Mouse (Mus musculus): ENCODE data around the gene Gm7861. TPM values are rescaled to one million over a fixed set of nuclear protein-coding genes. Genes with fewer than 3 reads are reported as not detected.
"Not testable (repeated sequence)": the region's sequence is repeated elsewhere in the genome, so short reads cannot be mapped to it uniquely, and the experiment has no call there.

Gm7861 gene
- polyA plus RNA-seq (2015; fragmentation: Nextera tagmentation; extraction: Ambion mirVana): 1.6 and 2.7 TPM in 2 replicates

DNA sequence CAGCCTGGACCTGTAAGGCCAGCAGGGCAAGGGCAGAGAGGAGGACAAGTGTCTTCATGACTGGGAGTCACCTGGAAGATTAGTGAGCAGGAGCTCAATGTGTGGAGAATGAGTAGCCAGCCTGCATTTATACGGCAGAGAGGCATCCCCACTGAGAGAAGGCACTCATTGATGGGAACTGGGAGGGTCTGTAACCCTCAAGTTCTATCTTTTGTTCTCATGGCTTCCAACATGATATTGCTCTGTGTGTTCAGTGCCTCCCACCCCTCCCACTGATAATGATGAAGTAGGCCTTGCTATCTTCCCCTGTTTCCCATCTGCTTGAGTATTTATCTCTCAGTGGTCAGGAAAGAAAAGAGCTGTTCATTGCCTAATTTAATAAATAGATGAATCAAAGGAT, at the start of gene Gm7861:
Gm7861 (minus strand) TSS at position 101 of the 400 bp plus-strand sequence.
- not testable (repeated sequence) for H3K4me1 ChIP-seq (replicated peaks; ENCODE audit: control insufficient read depth, insufficient read depth, low read length); H3K27ac ChIP-seq (ENCODE audit: low read depth, low read length); H3K4me3 ChIP-seq (ENCODE audit: low read depth, low read length); H3K27me3 ChIP-seq (replicated peaks; ENCODE audit: control insufficient read depth, insufficient read depth, low read length); H3K36me3 ChIP-seq (ENCODE audit: control insufficient read depth, insufficient read depth); H3K4me2 ChIP-seq (replicated peaks; ENCODE audit: low read depth); H3K9ac ChIP-seq (ENCODE audit: low read depth, low read length); H3K9me3 ChIP-seq (ENCODE audit: control insufficient read depth); ATAC-seq
- WGBS: no CpG with 5 or more reads among the region's 1 CpGs

DNA sequence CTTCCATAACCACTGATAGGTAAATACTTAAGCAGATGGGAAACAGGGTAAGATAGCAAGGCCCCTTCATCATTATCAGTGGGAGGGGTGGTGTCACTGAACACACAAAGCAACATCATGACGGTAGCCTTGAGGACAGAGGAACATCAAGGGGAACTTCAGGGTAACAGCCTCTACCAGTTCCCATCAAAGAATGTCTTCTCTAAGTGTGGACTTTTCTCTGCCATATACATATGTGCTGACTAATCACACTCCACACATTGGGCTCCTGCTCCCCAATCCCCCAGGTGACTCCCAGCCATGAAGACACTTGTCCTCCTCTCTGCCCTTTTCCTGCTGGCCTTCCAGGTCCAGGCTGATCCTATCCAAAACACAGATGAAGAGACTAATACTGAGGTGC, 23.6 kb upstream of the Gm7861 start, which contains the start of gene Defa26:
Defa26 (plus strand) TSS at position 301 of the 400 bp plus-strand sequence.
- WGBS: no CpG with 5 or more reads among the region's 1 CpGs
- not testable (repeated sequence) for H3K36me3 ChIP-seq (ENCODE audit: control insufficient read depth, insufficient read depth); H3K27me3 ChIP-seq (replicated peaks; ENCODE audit: control insufficient read depth, insufficient read depth, low read length); H3K27ac ChIP-seq (ENCODE audit: low read depth, low read length); H3K9ac ChIP-seq (ENCODE audit: low read depth, low read length); H3K4me1 ChIP-seq (replicated peaks; ENCODE audit: control insufficient read depth, insufficient read depth, low read length); H3K4me2 ChIP-seq (replicated peaks; ENCODE audit: low read depth); H3K4me3 ChIP-seq (ENCODE audit: low read depth, low read length); H3K9me3 ChIP-seq (ENCODE audit: control insufficient read depth); ATAC-seq

DNA sequence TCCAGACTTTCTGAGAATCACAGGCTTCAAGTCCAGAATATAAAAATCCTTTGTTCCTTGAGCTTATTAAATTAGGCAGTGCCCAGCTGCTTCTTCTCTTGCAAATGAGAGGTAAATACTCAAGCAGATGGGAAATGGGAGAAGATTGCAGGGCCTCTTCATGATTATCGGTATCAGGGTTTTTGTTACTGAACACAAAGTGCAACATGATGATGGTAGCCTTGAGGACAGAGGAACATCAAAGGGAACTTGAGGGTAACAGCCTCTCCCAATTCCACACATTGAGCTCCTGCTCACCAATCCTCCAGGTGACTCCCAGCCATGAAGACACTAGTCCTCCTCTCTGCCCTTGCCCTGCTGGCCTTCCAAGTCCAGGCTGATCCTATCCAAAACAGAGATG, 11.6 kb downstream of the Gm7861 start, which contains the start of gene Defa28:
Defa28 (plus strand) TSS at position 301 of the 400 bp plus-strand sequence.
- H3K4me1 ChIP-seq (replicated peaks; ENCODE audit: control insufficient read depth, insufficient read depth, low read length); H3K27ac ChIP-seq (ENCODE audit: low read depth, low read length); H3K27me3 ChIP-seq (replicated peaks; ENCODE audit: control insufficient read depth, insufficient read depth, low read length); ATAC-seq; H3K36me3 ChIP-seq (ENCODE audit: control insufficient read depth, insufficient read depth); H3K4me3 ChIP-seq (ENCODE audit: low read depth, low read length); H3K4me2 ChIP-seq (replicated peaks; ENCODE audit: low read depth); H3K9me3 ChIP-seq (ENCODE audit: control insufficient read depth); H3K9ac ChIP-seq (ENCODE audit: low read depth, low read length): not testable (repeated sequence)
- no CpG with 5 or more reads among the region's 1 CpGs for WGBS

DNA sequence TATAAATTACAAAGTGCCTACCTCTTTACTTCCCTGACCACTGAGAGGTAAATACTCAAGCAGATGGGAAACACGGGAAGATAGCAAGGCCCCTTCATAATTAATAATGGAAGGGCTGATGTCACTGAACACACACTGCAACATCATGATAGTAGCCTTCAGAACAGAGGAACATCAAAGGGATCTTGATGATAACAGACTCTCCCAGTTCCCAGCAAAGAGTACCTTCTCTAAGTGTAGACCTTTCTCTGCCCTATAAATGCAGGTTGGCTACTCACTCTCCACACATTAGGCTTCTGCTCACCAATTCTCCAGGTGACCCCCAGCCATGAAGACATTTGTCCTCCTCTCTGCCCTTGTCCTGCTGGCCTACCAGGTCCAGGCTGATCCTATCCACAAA, 29.2 kb downstream of the Gm7861 start, which contains the start of gene Defa37:
Defa37 (plus strand) TSS at position 301 of the 400 bp plus-strand sequence.
- not testable (repeated sequence) for H3K4me3 ChIP-seq (ENCODE audit: low read depth, low read length); H3K4me1 ChIP-seq (replicated peaks; ENCODE audit: control insufficient read depth, insufficient read depth, low read length); H3K27me3 ChIP-seq (replicated peaks; ENCODE audit: control insufficient read depth, insufficient read depth, low read length); H3K4me2 ChIP-seq (replicated peaks; ENCODE audit: low read depth); ATAC-seq; H3K9ac ChIP-seq (ENCODE audit: low read depth, low read length); H3K27ac ChIP-seq (ENCODE audit: low read depth, low read length); H3K9me3 ChIP-seq (ENCODE audit: control insufficient read depth); H3K36me3 ChIP-seq (ENCODE audit: control insufficient read depth, insufficient read depth)
- WGBS: no CpG with 5 or more reads among the region's 1 CpGs

Other genes with a start within 250 kb of the Gm7861 start
- 0.35 TPM in 1 of 2 replicates, not detected in the other for gene Defa2, start 216.0 kb downstream of the Gm7861 start, polyA plus RNA-seq (2015; fragmentation: Nextera tagmentation; extraction: Ambion mirVana)
- not detected in 2 replicates for gene Defa33, start 202.7 kb downstream of the Gm7861 start, polyA plus RNA-seq (2015; fragmentation: Nextera tagmentation; extraction: Ambion mirVana)
- gene Defa36, start 167.1 kb downstream of the Gm7861 start, polyA plus RNA-seq (2015; fragmentation: Nextera tagmentation; extraction: Ambion mirVana): 2.9 TPM in 1 of 2 replicates, not detected in the other
- 2.2 and 2.3 TPM in 2 replicates for gene Gm7849, start 137.9 kb downstream of the Gm7861 start, polyA plus RNA-seq (2015; fragmentation: Nextera tagmentation; extraction: Ambion mirVana)
- 1.1 and 1.4 TPM in 2 replicates for gene Defa20, start 85.2 kb downstream of the Gm7861 start, polyA plus RNA-seq (2015; fragmentation: Nextera tagmentation; extraction: Ambion mirVana)
- not detected in 2 replicates for gene Defa32, start 65.5 kb downstream of the Gm7861 start, polyA plus RNA-seq (2015; fragmentation: Nextera tagmentation; extraction: Ambion mirVana)
- gene Defa37, start 29.1 kb downstream of the Gm7861 start, polyA plus RNA-seq (2015; fragmentation: Nextera tagmentation; extraction: Ambion mirVana): 2.1 TPM in 1 of 2 replicates, not detected in the other
- gene Defa28, start 11.5 kb downstream of the Gm7861 start, polyA plus RNA-seq (2015; fragmentation: Nextera tagmentation; extraction: Ambion mirVana): not detected in 2 replicates
- 0.76 and 0.99 TPM in 2 replicates for gene Defa26, start 23.7 kb upstream of the Gm7861 start, polyA plus RNA-seq (2015; fragmentation: Nextera tagmentation; extraction: Ambion mirVana)
- 298 and 318 TPM in 2 replicates for gene Defa17, start 61.3 kb upstream of the Gm7861 start, polyA plus RNA-seq (2015; fragmentation: Nextera tagmentation; extraction: Ambion mirVana)
- not detected in 2 replicates for gene Defa34, start 71.3 kb upstream of the Gm7861 start, polyA plus RNA-seq (2015; fragmentation: Nextera tagmentation; extraction: Ambion mirVana)
- gene AY761184, start 109.1 kb upstream of the Gm7861 start, polyA plus RNA-seq (2015; fragmentation: Nextera tagmentation; extraction: Ambion mirVana): 0.69 and 1.0 TPM in 2 replicates
- 749 and 750 TPM in 2 replicates for gene Defa24, start 140.0 kb upstream of the Gm7861 start, polyA plus RNA-seq (2015; fragmentation: Nextera tagmentation; extraction: Ambion mirVana)
- gene Defb50, start 229.0 kb upstream of the Gm7861 start, polyA plus RNA-seq (2015; fragmentation: Nextera tagmentation; extraction: Ambion mirVana): not detected in 2 replicates
- not detected in 2 replicates for gene Defb2, start 245.4 kb upstream of the Gm7861 start, polyA plus RNA-seq (2015; fragmentation: Nextera tagmentation; extraction: Ambion mirVana)